Mouse (Mus musculus) ovary, postnatal 36 days (tissue): Measurements from ENCODE around the gene Dglucy.
A peak's percentile ranks its signal among the peaks of the same experiment; 100 is the strongest.

Experiments
- DNase-seq: peaks from one replicate; pipeline ENCODE4 v3.0.0; 2022; ENCODE audit warnings: low spot score, mixed read lengths

Gene Dglucy

DNA sequence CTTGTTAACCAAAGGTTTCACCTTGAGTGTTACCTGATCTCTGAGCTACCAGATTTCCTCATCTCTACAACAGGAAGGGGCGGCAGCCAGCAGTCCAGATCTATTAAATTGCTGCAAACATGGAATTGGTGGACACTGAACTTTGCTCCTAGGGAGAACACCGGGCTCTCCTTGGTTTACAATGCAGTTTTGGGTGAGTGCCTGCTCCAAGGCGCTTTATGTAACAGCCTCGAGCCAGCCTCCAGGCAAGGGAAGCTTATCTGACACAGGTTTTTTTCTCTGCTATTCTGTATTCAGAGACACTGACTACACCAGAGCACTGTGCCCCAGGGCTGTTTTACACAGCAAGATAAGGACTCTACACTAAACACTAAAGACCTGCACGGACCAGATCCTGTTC, 155.9 kb downstream of the Dglucy start:
- DNase-seq = no peak

- peak; percentile 66 for DNase-seq
Observed at GRCm38 (mm10) chr12:100936116-100936515, 157.3 kb downstream of the Dglucy start.

DNA sequence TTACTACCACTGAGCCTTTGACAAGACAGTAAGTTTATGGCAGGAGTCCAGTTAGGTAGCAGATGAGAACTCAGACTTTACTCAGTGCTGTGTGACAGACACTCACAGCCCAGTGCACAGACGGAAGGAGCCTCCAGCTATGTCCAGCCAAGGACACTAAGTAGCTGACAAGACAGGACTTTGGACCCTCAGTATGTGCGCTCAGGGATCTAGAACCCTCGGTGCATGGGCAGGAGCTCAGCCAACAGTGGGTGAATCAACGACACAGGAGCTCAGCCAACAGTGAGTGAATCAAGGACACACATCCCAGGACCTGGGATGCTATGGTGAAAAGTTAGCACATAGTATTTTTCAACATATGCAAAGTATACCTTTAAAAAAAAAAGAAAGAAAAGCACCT, 157.9 kb downstream of the Dglucy start:
- DNase-seq = no peak

DNA sequence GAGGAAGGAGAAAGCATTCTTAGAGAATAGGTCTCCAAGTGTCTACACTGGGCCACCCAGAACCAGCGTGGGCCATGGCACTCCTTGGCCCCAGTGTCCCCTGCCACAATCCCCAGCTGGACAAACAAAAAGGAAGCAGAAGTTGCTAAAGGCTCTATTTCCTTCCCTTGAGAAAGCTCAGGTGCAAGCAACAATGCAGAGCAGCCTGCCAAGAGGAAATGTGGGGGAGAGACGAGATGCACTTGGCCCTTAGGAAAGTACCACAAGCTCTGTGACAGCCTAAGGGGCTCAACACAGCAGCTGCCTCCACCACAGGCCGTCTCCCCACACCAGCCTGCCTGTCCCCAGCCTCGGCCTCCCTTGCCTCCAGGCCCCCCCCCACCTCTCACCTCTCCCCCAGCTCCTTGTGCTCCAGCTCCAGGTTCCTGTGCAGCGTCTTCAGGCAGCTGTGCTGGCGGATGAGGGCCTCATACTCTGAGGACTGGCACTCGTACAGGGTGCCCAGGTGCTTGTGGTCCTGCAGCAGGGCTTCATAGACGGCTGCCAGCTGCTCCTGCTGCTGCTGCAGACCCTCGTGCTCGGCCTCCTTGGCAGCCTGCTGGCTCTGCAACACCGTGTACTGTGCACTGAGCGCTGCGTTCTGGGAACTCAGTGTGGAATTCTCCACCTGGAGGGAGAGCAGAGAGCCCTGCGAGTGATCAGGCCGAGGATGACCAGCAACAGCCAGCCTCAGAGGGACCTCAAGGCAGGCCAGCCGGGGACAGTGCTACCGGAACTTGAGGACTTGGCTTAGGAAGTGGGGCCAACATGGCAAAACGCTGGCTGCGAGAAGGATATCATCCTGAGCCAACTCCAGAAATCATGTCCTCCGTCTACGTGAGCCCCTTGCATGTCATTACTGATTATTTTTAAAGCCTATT, 158.8 kb downstream of the Dglucy start:
- no peak for DNase-seq

GRCm38 (mm10) chr12:100941361-100941760, 162.5 kb downstream of the Dglucy start:
- DNase-seq = no peak

DNA sequence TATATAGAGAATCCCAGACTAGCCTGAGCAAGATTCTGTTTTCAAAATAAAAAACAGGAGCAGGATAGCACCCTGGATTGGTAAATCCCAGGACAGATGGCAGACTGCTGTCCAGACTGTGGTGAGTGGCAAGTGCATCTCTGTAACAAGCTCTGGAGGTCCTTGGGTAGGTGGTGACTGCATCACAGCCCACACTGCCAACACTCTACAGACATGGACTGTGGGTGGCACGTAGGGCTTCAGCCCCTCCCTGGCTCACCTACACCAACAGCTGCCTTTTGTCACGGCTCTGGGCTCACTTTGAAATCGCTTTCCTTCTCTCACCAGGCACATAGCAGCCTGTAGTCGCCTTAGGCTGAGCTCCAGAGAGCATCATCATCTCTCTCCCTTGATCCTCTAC, 164.3 kb downstream of the Dglucy start:
- DNase-seq = no peak

- DNase-seq = no peak
Observed at GRCm38 (mm10) chr12:100944921-100945336, 166.1 kb downstream of the Dglucy start.

- no peak for DNase-seq
Observed at GRCm38 (mm10) chr12:100945501-100945900, 166.6 kb downstream of the Dglucy start.

DNA sequence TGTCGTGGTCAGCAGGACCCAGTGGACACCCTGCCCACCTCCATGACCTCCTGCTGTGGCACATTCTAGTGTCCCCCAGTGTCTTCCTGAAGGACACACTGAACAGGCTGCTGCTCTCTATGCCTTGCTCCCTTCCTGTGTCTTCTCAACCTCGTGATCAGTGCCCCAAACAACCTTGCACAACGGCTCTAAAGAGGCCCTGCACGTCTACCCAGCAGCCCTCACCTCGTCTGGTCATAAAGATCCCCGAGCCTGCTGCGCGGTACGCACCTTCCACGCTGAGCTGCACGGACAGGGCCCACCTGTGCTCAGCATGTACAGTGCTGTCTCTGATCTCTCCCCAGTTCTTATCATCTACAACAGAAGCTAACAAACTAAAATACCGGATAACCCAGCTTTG, 167.1 kb downstream of the Dglucy start:
- no peak for DNase-seq
